ENCODE assay signal across 26 mouse cellular contexts in genomic region chr19:57322491-57322890, GRCm38 (mm10). TPM values are rescaled to one million over a fixed set of nuclear protein-coding genes. Genes with fewer than 3 reads are reported as not detected.
DNase-seq lines count a peak whose midpoint lies in the region; ATAC-seq and TF ChIP-seq lines count a peak whose summit lies in the region.
"Had no signal": no experiment of that assay in that cellular context is flagged by ENCODE, and none has a peak within 500 bp of the region (broad histone marks: within the 10 kb centered on the region; RNA-seq: fewer than 3 reads in every experiment).

No protein-coding gene starts in this region.

- TF ChIP-seq POLR2A in CH12.LX (IDR thresholded peaks at IDR 0.05; ENCODE audit: low read depth, low read length): no peak

- TF ChIP-seq CTCF in forebrain, postnatal 0 days (IDR thresholded peaks at IDR 0.05; ENCODE audit: low read depth): no peak
- no peak for TF ChIP-seq CTCF in CH12.LX (conservative IDR thresholded peaks at IDR 0.05 in 1 of 2, IDR thresholded peaks at IDR 0.05 in 1 of 2; ENCODE audit: low read depth in 2 of 2, low read length in 2 of 2)

- H3K9me3 ChIP-seq in forebrain, postnatal 0 days (ENCODE audit: low read length): no peaks in the 10 kb centered on the region
- H3K9me3 ChIP-seq in forebrain, embryonic 15.5 days: no peaks in the 10 kb centered on the region
- no peaks in the 10 kb centered on the region for H3K9me3 ChIP-seq in liver, embryonic 13.5 days (replicated peaks)
- no peaks in the 10 kb centered on the region for H3K9me3 ChIP-seq in liver, embryonic 12.5 days (replicated peaks)
- no peaks in the 10 kb centered on the region for H3K9me3 ChIP-seq in CH12.LX (replicated peaks; ENCODE audit: low read length)
- H3K9me3 ChIP-seq: embryonic facial prominence, embryonic 15.5 days; forebrain, embryonic 12.5 days had no signal

- in situ Hi-C loops in CH12.LX (cut with MboI; ENCODE audit: low pct_ligation_motif_present, low pct_unique_long_range_greater_than_20kb, low sequenced_read_pairs): loop anchor here (5.0 to 25.0 kb wide), 2 partner anchors 160 to 410 kb away; no protein-coding TSS in a partner anchor

- TF ChIP-seq EP300 in CH12.LX (IDR thresholded peaks at IDR 0.05; ENCODE audit: low read length): no peak

- dilution Hi-C loops in CH12.LX (cut with MboI; ENCODE audit: extremely low pct_ligation_motif_present, extremely low pct_unique_long_range_greater_than_20kb, low sequenced_read_pairs): no loop called here

- no peak overlapping the region for H3K9ac ChIP-seq in forebrain, postnatal 0 days
- H3K9ac ChIP-seq in forebrain, embryonic 15.5 days (replicated peaks): no peak overlapping the region
- no peak overlapping the region for H3K9ac ChIP-seq in liver, embryonic 13.5 days
- H3K9ac ChIP-seq in liver, embryonic 12.5 days: no peak overlapping the region
- no peak overlapping the region for H3K9ac ChIP-seq in CH12.LX (ENCODE audit: insufficient read depth, low read depth)
- H3K9ac ChIP-seq: embryonic facial prominence, embryonic 13.5 days; embryonic facial prominence, embryonic 15.5 days; forebrain, embryonic 12.5 days had no signal

- WGBS in forebrain, postnatal 0 days: 74% methylated on average over 4 of the region's 4 CpGs
- WGBS in forebrain, embryonic 15.5 days: 71% methylated on average over 4 of the region's 4 CpGs
- 66% methylated on average over 4 of the region's 4 CpGs for WGBS in liver, embryonic 13.5 days (ENCODE audit: insufficient replicate concordance)
- 65% methylated on average over 4 of the region's 4 CpGs for WGBS in liver, embryonic 12.5 days (ENCODE audit: insufficient replicate concordance)

- peaks cover 7% of the 10 kb centered on the region; the same call in 1 of the 2 replicates for H3K4me1 ChIP-seq in forebrain, postnatal 0 days (ENCODE audit: insufficient read depth)
- H3K4me1 ChIP-seq in forebrain, embryonic 15.5 days: peaks cover 3% of the 10 kb centered on the region; the same call in 1 of the 2 replicates
- peaks cover 8% of the 10 kb centered on the region; the same call in 1 of the 2 replicates for H3K4me1 ChIP-seq in liver, embryonic 13.5 days (replicated peaks)
- H3K4me1 ChIP-seq in liver, embryonic 12.5 days: no peaks in the 10 kb centered on the region
- H3K4me1 ChIP-seq in CH12.LX (ENCODE audit: control insufficient read depth in 1 of 2, insufficient read depth in 2 of 2): peaks cover 8 to 18% of the 10 kb centered on the region in 2 experiments; a peak in 3 of 4 replicates
- H3K4me1 ChIP-seq: embryonic facial prominence, embryonic 13.5 days; embryonic facial prominence, embryonic 15.5 days; forebrain, embryonic 10.5 days; forebrain, embryonic 12.5 days had no signal

- DNase-seq in forebrain, postnatal 0 days: no peak
- DNase-seq in liver, embryonic 13.5 days: no peak
- no peak for DNase-seq in CH12.LX (ENCODE audit: extremely low read depth)
- peak; percentile 60 for DNase-seq in yolk sac, embryonic 10.5 days (ENCODE audit: low spot score)
- no peak for DNase-seq in thymus, postnatal 4 days
- DNase-seq: adrenal gland, adult 2 months; adrenal gland, postnatal 10 days; adrenal gland, postnatal 25 days; B cell, adult 2 months; cerebellum, adult 11 months; cerebellum, adult 18-20 months; cerebellum, adult 8-10 months; cerebellum, adult 9-11 months; cerebellum, postnatal 14 days; cerebellum, postnatal 36 days; embryo, embryonic 11 days had no signal

- no peak for ATAC-seq in forebrain, postnatal 0 days
- ATAC-seq in forebrain, embryonic 15.5 days (replicated peaks): no peak
- no peak for ATAC-seq in liver, embryonic 13.5 days (ENCODE audit: low read depth)
- no peak for ATAC-seq in liver, embryonic 12.5 days
- ATAC-seq: CD4-positive, CD25-positive, alpha-beta regulatory T cell, adult 4 months; forebrain, embryonic 14.5 days had no signal

- no peak overlapping the region for H3K4me3 ChIP-seq in forebrain, postnatal 0 days (ENCODE audit: low read depth, low read length)
- no peak overlapping the region for H3K4me3 ChIP-seq in forebrain, embryonic 15.5 days
- no peak overlapping the region for H3K4me3 ChIP-seq in liver, embryonic 13.5 days (replicated peaks)
- H3K4me3 ChIP-seq in liver, embryonic 12.5 days: no peak overlapping the region
- H3K4me3 ChIP-seq in CH12.LX (replicated peaks in 1 of 3; ENCODE audit: low read depth in 2 of 3, low read length in 2 of 3, poor library complexity in 1 of 3): no peak overlapping the region
- H3K4me3 ChIP-seq: embryonic facial prominence, embryonic 13.5 days; embryonic facial prominence, embryonic 15.5 days; erythroblast, embryonic 14.5 days; forebrain, embryonic 10.5 days; forebrain, embryonic 12.5 days had no signal

- TF ChIP-seq RAD21 in CH12.LX (IDR thresholded peaks at IDR 0.05; ENCODE audit: low read depth, low read length): no peak

- no peaks in the 10 kb centered on the region for H3K36me3 ChIP-seq in forebrain, postnatal 0 days (ENCODE audit: insufficient read depth)
- no peaks in the 10 kb centered on the region for H3K36me3 ChIP-seq in forebrain, embryonic 15.5 days
- H3K36me3 ChIP-seq in liver, embryonic 13.5 days: no peaks in the 10 kb centered on the region
- H3K36me3 ChIP-seq in liver, embryonic 12.5 days: no peaks in the 10 kb centered on the region
- no peaks in the 10 kb centered on the region for H3K36me3 ChIP-seq in CH12.LX (replicated peaks in 1 of 2; ENCODE audit: control insufficient read depth in 1 of 2, insufficient read depth in 1 of 2, low read length in 1 of 2)
- H3K36me3 ChIP-seq: embryonic facial prominence, embryonic 13.5 days; embryonic facial prominence, embryonic 15.5 days; forebrain, embryonic 10.5 days; forebrain, embryonic 12.5 days had no signal

- H3K27me3 ChIP-seq in forebrain, postnatal 0 days (ENCODE audit: insufficient read depth, low read length): no peaks in the 10 kb centered on the region
- H3K27me3 ChIP-seq in forebrain, embryonic 15.5 days: no peaks in the 10 kb centered on the region
- H3K27me3 ChIP-seq in liver, embryonic 13.5 days: no peaks in the 10 kb centered on the region
- peaks cover 8% of the 10 kb centered on the region; the same call in 1 of the 2 replicates for H3K27me3 ChIP-seq in liver, embryonic 12.5 days (replicated peaks)
- H3K27me3 ChIP-seq in CH12.LX (replicated peaks): peaks cover 12% of the 10 kb centered on the region
- H3K27me3 ChIP-seq: embryonic facial prominence, embryonic 13.5 days; embryonic facial prominence, embryonic 15.5 days; forebrain, embryonic 12.5 days had no signal

- H3K27ac ChIP-seq in forebrain, postnatal 0 days (ENCODE audit: low read depth, low read length): peak overlapping the region; percentile 66; the same call in 1 of the 2 replicates
- H3K27ac ChIP-seq in forebrain, embryonic 15.5 days (replicated peaks): no peak overlapping the region; the same call in 1 of the 2 replicates
- H3K27ac ChIP-seq in liver, embryonic 13.5 days: peak overlapping the region; percentile 5; the same call in 1 of the 2 replicates
- no peak overlapping the region for H3K27ac ChIP-seq in liver, embryonic 12.5 days
- no peak overlapping the region for H3K27ac ChIP-seq in CH12.LX (ENCODE audit: insufficient read depth, low read depth)
- H3K27ac ChIP-seq: embryonic facial prominence, embryonic 13.5 days; embryonic facial prominence, embryonic 15.5 days; forebrain, embryonic 10.5 days; forebrain, embryonic 12.5 days had no signal

- no peak overlapping the region for H3K4me2 ChIP-seq in forebrain, postnatal 0 days (ENCODE audit: low read depth)
- no peak overlapping the region for H3K4me2 ChIP-seq in forebrain, embryonic 15.5 days (replicated peaks)
- H3K4me2 ChIP-seq in liver, embryonic 13.5 days: no peak overlapping the region
- no peak overlapping the region for H3K4me2 ChIP-seq in liver, embryonic 12.5 days
- H3K4me2 ChIP-seq in CH12.LX (ENCODE audit: insufficient read depth, low read depth, poor library complexity, severe bottlenecking): peak overlapping the region; percentile 44; the same call in 1 of the 2 replicates
- H3K4me2 ChIP-seq: embryonic facial prominence, embryonic 13.5 days; embryonic facial prominence, embryonic 15.5 days; forebrain, embryonic 12.5 days had no signal

- H3K79me2 ChIP-seq in CH12.LX (replicated peaks; ENCODE audit: control insufficient read depth, extremely low read depth, insufficient read depth, poor library complexity, severe bottlenecking): no peaks in the 10 kb centered on the region

TF ChIP-seq in CH12.LX, 34 proteins besides CTCF, POLR2A, EP300 and RAD21 (continues in another document):
- no peak for TF ChIP-seq KAT2A (IDR thresholded peaks at IDR 0.05; ENCODE audit: insufficient replicate concordance, low read length)
- TF ChIP-seq MAZ (IDR thresholded peaks at IDR 0.05; ENCODE audit: low read depth, low read length): no peak
- no peak for TF ChIP-seq ZKSCAN1 (IDR thresholded peaks at IDR 0.05; ENCODE audit: borderline replicate concordance, low read depth, low read length)
- no peak for TF ChIP-seq CHD1 (IDR thresholded peaks at IDR 0.05; ENCODE audit: low read depth, low read length)
- no peak for TF ChIP-seq NELFE (IDR thresholded peaks at IDR 0.05; ENCODE audit: low read depth, low read length)
- TF ChIP-seq JUN (IDR thresholded peaks at IDR 0.05; ENCODE audit: insufficient read depth, low read depth, low read length): no peak
- TF ChIP-seq USF2 (conservative IDR thresholded peaks at IDR 0.05; ENCODE audit: low read depth, low read length): no peak
- no peak for TF ChIP-seq MYC (IDR thresholded peaks at IDR 0.05; ENCODE audit: low read depth, low read length)
- no peak for TF ChIP-seq NRF1 (IDR thresholded peaks at IDR 0.05; ENCODE audit: low read depth, low read length)

RNA-seq across cellular contexts. Expression of gene Ablim1, which starts 7.8 kb away (rescaled TPM):
- total RNA-seq in forebrain, postnatal 0 days (2014; rRNA removed): 76.9 and 78.5 TPM in 2 replicates
- polyA plus RNA-seq in forebrain, postnatal 0 days (2015; fragmentation: Nextera tagmentation; extraction: Ambion mirVana): 46.2 and 47.8 TPM in 2 replicates
- 37.8 TPM in 2 replicates for polyA plus RNA-seq in forebrain, embryonic 15.5 days (2015; fragmentation: Nextera tagmentation; extraction: Ambion mirVana)
- polyA plus RNA-seq in liver, embryonic 13.5 days (2015; fragmentation: Nextera tagmentation; extraction: Ambion mirVana): 4.8 and 6.2 TPM in 2 replicates
- 6.1 and 7.8 TPM in 2 replicates for polyA plus RNA-seq in liver, embryonic 12.5 days (2016; fragmentation: Nextera tagmentation; extraction: Ambion mirVana)
- total RNA-seq in CH12.LX (2012; rRNA removed) (0.59 and 0.85 TPM in 2 replicates), CH12.LX (2014; rRNA removed) (1.2 and 2.0 TPM in 2 replicates)
- 2.0 and 2.4 TPM in 2 replicates for polyA plus RNA-seq in CH12.LX (2012; ENCODE audit: insufficient read length, low read depth)
- total RNA-seq: MEL had no signal

RNA-seq across cellular contexts. Expression of gene Fam160b1, which starts 38.0 kb away (rescaled TPM):
- total RNA-seq in forebrain, postnatal 0 days (2014; rRNA removed): 19.7 and 23.0 TPM in 2 replicates
- polyA plus RNA-seq in forebrain, postnatal 0 days (2015; fragmentation: Nextera tagmentation; extraction: Ambion mirVana): 9.0 and 10.8 TPM in 2 replicates
- polyA plus RNA-seq in forebrain, embryonic 15.5 days (2015; fragmentation: Nextera tagmentation; extraction: Ambion mirVana): 13.8 and 15.7 TPM in 2 replicates
- 5.3 and 5.6 TPM in 2 replicates for polyA plus RNA-seq in liver, embryonic 13.5 days (2015; fragmentation: Nextera tagmentation; extraction: Ambion mirVana)
- polyA plus RNA-seq in liver, embryonic 12.5 days (2016; fragmentation: Nextera tagmentation; extraction: Ambion mirVana): 9.2 and 9.5 TPM in 2 replicates
- total RNA-seq in CH12.LX (2012; rRNA removed) (4.1 and 4.4 TPM in 2 replicates), CH12.LX (2014; rRNA removed) (4.8 and 4.9 TPM in 2 replicates)
- 6.5 and 7.7 TPM in 2 replicates for polyA plus RNA-seq in CH12.LX (2012; ENCODE audit: insufficient read length, low read depth)

Comparison
In these comparisons a context has a peak if more than half of its experiments do, and no peak if none do; other contexts are left out.
1. H3K27ac ChIP-seq: peak in forebrain, postnatal 0 days (single experiment) and liver, embryonic 13.5 days (single experiment); none in forebrain, embryonic 15.5 days (single experiment), liver, embryonic 12.5 days (single experiment) and CH12.LX (single experiment).